Mouse (Mus musculus): Measurements from ENCODE around the gene M1ap.

Gene M1ap

GRCm38 (mm10) chr6:83033249-83034185 is 86.8 kb downstream of the M1ap start, which contains the start of the genes Dok1 and Loxl3:
TSS of gene Dok1 (minus strand) at chr6:83033471.
TSS of gene Loxl3 (plus strand) at chr6:83034173.
- in situ Hi-C loops (cut with MboI) = no loop called here

- in situ Hi-C loops (cut with MboI) = no loop called here
These were observed 87.9 kb downstream of the M1ap start for GRCm38 (mm10) chr6:83034463-83035055.

- in situ Hi-C loops (cut with MboI) = no loop called here
These were observed 90.5 kb downstream of the M1ap start for GRCm38 (mm10) chr6:83037188-83037587.

- in situ Hi-C loops (cut with MboI) = no loop called here
These were observed 91.9 kb downstream of the M1ap start for GRCm38 (mm10) chr6:83038496-83039012.

- in situ Hi-C loops (cut with MboI) = no loop called here
These were observed 93.9 kb downstream of the M1ap start for GRCm38 (mm10) chr6:83040601-83041000.

- in situ Hi-C loops (cut with MboI) = no loop called here
These were observed 96.9 kb downstream of the M1ap start for GRCm38 (mm10) chr6:83043561-83043960.

GRCm38 (mm10) chr6:83043993-83044392 is 97.3 kb downstream of the M1ap start:
- in situ Hi-C loops (cut with MboI) = no loop called here

- in situ Hi-C loops (cut with MboI) = no loop called here
These were observed 98.0 kb downstream of the M1ap start for GRCm38 (mm10) chr6:83044742-83045141.

GRCm38 (mm10) chr6:83049367-83049766 is 102.7 kb downstream of the M1ap start:
- in situ Hi-C loops (cut with MboI) = no loop called here

- in situ Hi-C loops (cut with MboI) = no loop called here
These were observed 106.6 kb downstream of the M1ap start for GRCm38 (mm10) chr6:83053136-83053960.

GRCm38 (mm10) chr6:83054074-83054851 is 107.6 kb downstream of the M1ap start, which contains the start of gene Aup1:
TSS of gene Aup1 (plus strand) at chr6:83054521.
- in situ Hi-C loops (cut with MboI) = no loop called here

- in situ Hi-C loops (cut with MboI) = no loop called here
These were observed 108.2 kb downstream of the M1ap start, which contains the start of gene Htra2 for GRCm38 (mm10) chr6:83054871-83055431. TSS of gene Htra2 (minus strand) at chr6:83055273.

- in situ Hi-C loops (cut with MboI) = no loop called here
These were observed 111.1 kb downstream of the M1ap start, which contains the start of gene Dqx1 for GRCm38 (mm10) chr6:83057790-83058189. TSS of gene Dqx1 (plus strand) at chr6:83057844.

- in situ Hi-C loops (cut with MboI) = no loop called here
These were observed 112.0 kb downstream of the M1ap start for GRCm38 (mm10) chr6:83058725-83059124.

GRCm38 (mm10) chr6:83065995-83066394 is 119.3 kb downstream of the M1ap start:
- in situ Hi-C loops (cut with MboI) = no loop called here

- in situ Hi-C loops (cut with MboI) = no loop called here
These were observed 119.7 kb downstream of the M1ap start for GRCm38 (mm10) chr6:83066441-83066840.

- in situ Hi-C loops (cut with MboI) = no loop called here
These were observed 121.5 kb downstream of the M1ap start for GRCm38 (mm10) chr6:83068221-83068620.

- in situ Hi-C loops (cut with MboI) = no loop called here
These were observed 122.2 kb downstream of the M1ap start for GRCm38 (mm10) chr6:83068706-83069487.

- in situ Hi-C loops (cut with MboI) = loop anchor here (10.0 kb wide), 1 partner anchor 65 kb away; no protein-coding TSS in a partner anchor
These were observed 123.0 kb downstream of the M1ap start for GRCm38 (mm10) chr6:83069488-83070246.

- in situ Hi-C loops (cut with MboI) = loop anchor here (10.0 kb wide), 1 partner anchor 65 kb away; no protein-coding TSS in a partner anchor
These were observed 123.4 kb downstream of the M1ap start, which contains the start of gene Tlx2 for GRCm38 (mm10) chr6:83070247-83070310. TSS of gene Tlx2 (minus strand) at chr6:83070293.

Data from mature B cell (primary cell).